Mouse (Mus musculus) layer of hippocampus, adult 18-20 months (tissue): ENCODE data around the gene Slc10a7. TPM values are rescaled to one million over a fixed set of nuclear protein-coding genes. Genes with fewer than 3 reads are reported as not detected.

Experiments used
- total RNA-seq, 2 experiments: library from RNA; stranded (reverse); gene quantifications; 2 replicates each; pipeline ENCODE4 v1.2.3; 2021

The Slc10a7 gene
- total RNA-seq, 2 experiments from 2014 or later, result 6.0 to 7.0 TPM

Other genes starting within 250 kb of the Slc10a7 start
- not detected for gene Pou4f2, start 72.7 kb upstream of the Slc10a7 start, total RNA-seq
- gene Rbmxl1, start 448 bp upstream of the Slc10a7 start, total RNA-seq, result 10 to 100 TPM; 55.8 to 62.4 TPM